Mouse (Mus musculus): ENCODE measurements around the gene Dbn1. TPM values are rescaled to one million over a fixed set of nuclear protein-coding genes. Genes with fewer than 3 reads are reported as not detected.

Dbn1 gene
- polyA plus RNA-seq, 1 experiment from 2014 or later = 59.4 TPM

DNA sequence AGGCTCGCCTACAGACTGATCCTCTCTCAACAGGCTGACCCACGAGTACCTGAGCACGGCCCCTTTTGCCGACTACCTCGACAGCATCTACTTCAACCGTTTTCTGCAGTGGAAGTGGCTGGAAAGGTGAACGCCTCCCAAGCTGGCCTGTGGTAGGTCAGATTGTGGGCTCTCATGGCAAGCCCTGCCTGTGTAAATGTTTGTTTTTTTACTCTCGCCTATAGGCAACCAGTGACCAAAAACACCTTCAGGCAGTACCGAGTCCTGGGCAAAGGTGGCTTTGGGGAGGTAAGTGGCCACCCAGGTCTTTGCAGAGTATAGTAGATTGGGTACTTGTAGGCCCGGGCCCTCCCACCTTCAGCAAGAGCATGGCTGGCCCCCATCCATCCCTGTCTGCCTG is 36.6 kb downstream of the Dbn1 start:
- H3K4me1 ChIP-seq (ENCODE audit: control insufficient read depth, insufficient read depth, low read length) = peaks cover 39% of the 10 kb centered on the region
- H3K36me3 ChIP-seq (ENCODE audit: control insufficient read depth, insufficient read depth) = peaks cover 42% of the 10 kb centered on the region
- ATAC-seq (replicated peaks; ENCODE audit: extremely low read depth, insufficient read depth, low FRiP score) = no peak

DNA sequence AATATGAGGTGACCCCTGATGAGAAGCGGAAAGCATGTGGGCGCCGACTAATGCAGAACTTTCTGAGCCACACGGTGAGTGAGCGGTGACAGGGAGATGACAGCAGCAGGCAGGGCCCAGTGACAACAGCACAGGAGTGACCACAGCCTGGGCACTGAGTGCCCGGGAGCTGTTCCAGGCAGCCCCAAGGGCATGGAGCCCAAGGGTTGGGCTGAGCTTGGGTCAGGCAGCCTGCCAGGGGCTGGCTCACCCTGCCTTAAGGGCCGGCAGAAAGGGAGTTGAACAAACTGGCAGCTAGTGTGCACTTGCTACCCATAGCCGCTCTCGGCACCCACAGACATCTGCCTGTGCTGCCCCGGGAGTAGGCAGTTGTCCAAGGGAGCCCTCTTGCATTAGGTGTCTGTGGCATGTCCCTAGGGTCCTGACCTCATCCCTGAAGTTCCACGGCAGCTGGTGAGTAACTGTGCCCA is 37.4 kb downstream of the Dbn1 start:
- H3K4me3 ChIP-seq (ENCODE audit: low read length) = no peak overlapping the region
- H3K27me3 ChIP-seq (ENCODE audit: control insufficient read depth, insufficient read depth, low read length) = no peaks in the 10 kb centered on the region
- H3K9me3 ChIP-seq (replicated peaks; ENCODE audit: control insufficient read depth, low read length) = no peaks in the 10 kb centered on the region
- H3K4me1 ChIP-seq (ENCODE audit: control insufficient read depth, insufficient read depth, low read length) = peaks cover 44% of the 10 kb centered on the region
- H3K4me2 ChIP-seq (ENCODE audit: low read depth, low read length) = no peak overlapping the region
- ATAC-seq (replicated peaks; ENCODE audit: extremely low read depth, insufficient read depth, low FRiP score) = peak; percentile 85
- H3K36me3 ChIP-seq (ENCODE audit: control insufficient read depth, insufficient read depth) = peaks cover 42% of the 10 kb centered on the region
- WGBS = 50% methylated on average over 11 of the region's 11 CpGs
- H3K9ac ChIP-seq (ENCODE audit: low read length) = no peak overlapping the region; the same call in 1 of the 2 replicates
- peak overlapping the region; percentile 76 for H3K27ac ChIP-seq (ENCODE audit: low read length)

More for the DNA sequence above, 36.6 kb downstream of the Dbn1 start:
- Histone ChIP-seq H3K9ac (ENCODE audit: low read length) (no peak overlapping the region; the same call in 1 of the 2 replicates), H3K4me3 (ENCODE audit: low read length) (no peak overlapping the region), H3K9me3 (replicated peaks; ENCODE audit: control insufficient read depth, low read length) (no peaks in the 10 kb centered on the region), H3K27ac (ENCODE audit: low read length) (no peak overlapping the region), H3K4me2 (ENCODE audit: low read depth, low read length) (no peak overlapping the region), H3K27me3 (ENCODE audit: control insufficient read depth, insufficient read depth, low read length) (no peaks in the 10 kb centered on the region)
- WGBS = 88% methylated on average over 10 of the region's 10 CpGs

DNA sequence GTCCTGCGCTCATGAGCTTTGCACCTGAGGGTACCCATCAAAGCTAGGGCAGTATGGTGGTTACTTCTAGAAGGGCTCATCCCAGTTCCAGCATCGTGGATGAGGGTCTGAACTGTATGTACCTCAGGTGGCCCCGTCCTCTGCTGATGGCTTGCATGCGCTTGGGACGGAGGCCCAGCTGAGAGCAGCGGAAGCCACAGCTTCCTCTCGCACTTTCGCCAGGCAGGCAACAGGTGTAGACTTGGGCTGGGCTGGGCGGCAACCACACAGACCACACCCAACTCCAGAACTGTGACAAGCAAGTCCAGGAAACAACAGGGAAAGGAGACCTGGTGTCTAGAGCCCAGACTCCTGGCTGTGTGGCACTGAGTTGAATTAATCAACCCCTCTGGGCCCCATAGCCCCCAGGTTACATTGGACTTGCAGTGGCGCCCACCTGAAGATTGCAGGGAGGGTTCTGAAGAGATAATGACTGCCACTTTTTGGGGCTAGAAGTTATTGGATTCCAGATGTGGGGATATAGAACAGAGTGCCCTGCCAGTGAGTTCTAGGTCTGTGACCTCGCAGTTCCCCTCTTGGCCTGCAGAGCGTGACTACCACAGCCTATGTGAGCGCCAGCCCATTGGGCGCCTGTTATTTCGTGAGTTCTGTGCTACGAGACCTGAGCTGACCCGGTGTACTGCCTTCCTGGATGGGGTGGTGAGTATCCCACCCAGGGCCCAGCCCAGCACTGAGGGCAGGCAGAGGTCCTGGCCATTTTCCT is 38.1 kb downstream of the Dbn1 start:
- H3K36me3 ChIP-seq (ENCODE audit: control insufficient read depth, insufficient read depth) = peaks cover 39% of the 10 kb centered on the region
- H3K4me1 ChIP-seq (ENCODE audit: control insufficient read depth, insufficient read depth, low read length) = peaks cover 44% of the 10 kb centered on the region
- WGBS = 84% methylated on average over 17 of the region's 17 CpGs
- ATAC-seq (replicated peaks; ENCODE audit: extremely low read depth, insufficient read depth, low FRiP score) = no peak
- H3K27ac ChIP-seq (ENCODE audit: low read length) = peak overlapping the region; percentile 76
- H3K9ac ChIP-seq (ENCODE audit: low read length) = no peak overlapping the region
- peak overlapping the region; percentile 21 for H3K4me2 ChIP-seq (ENCODE audit: low read depth, low read length)
- no peak overlapping the region for H3K4me3 ChIP-seq (ENCODE audit: low read length)
- H3K27me3 ChIP-seq (ENCODE audit: control insufficient read depth, insufficient read depth, low read length) = no peaks in the 10 kb centered on the region
- H3K9me3 ChIP-seq (replicated peaks; ENCODE audit: control insufficient read depth, low read length) = no peaks in the 10 kb centered on the region

DNA sequence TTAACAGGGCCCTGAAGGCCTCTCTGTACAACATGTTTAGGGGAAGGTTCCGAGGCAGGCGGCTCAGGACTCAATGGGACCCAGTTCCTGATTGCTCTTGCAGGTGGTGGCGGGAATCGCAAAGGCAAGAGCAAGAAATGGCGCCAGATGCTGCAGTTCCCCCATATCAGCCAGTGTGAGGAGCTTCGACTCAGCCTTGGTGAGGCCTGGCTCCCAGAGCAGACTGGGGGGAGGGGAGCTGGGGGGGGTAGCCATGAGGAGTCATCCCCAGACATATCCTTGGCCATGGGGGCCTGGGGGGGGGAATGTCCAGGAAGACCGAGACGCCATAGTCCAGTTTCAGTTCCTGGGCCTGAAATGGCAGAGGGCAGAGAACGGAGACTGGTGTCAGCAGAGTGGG is 38.7 kb downstream of the Dbn1 start:
- Histone ChIP-seq H3K4me3 (ENCODE audit: low read length) (no peak overlapping the region), H3K36me3 (ENCODE audit: control insufficient read depth, insufficient read depth) (peaks cover 33% of the 10 kb centered on the region), H3K27ac (ENCODE audit: low read length) (no peak overlapping the region), H3K9me3 (replicated peaks; ENCODE audit: control insufficient read depth, low read length) (no peaks in the 10 kb centered on the region), H3K9ac (ENCODE audit: low read length) (no peak overlapping the region), H3K4me2 (ENCODE audit: low read depth, low read length) (no peak overlapping the region), H3K27me3 (ENCODE audit: control insufficient read depth, insufficient read depth, low read length) (no peaks in the 10 kb centered on the region), H3K4me1 (ENCODE audit: control insufficient read depth, insufficient read depth, low read length) (peaks cover 46% of the 10 kb centered on the region)
- ATAC-seq (replicated peaks; ENCODE audit: extremely low read depth, insufficient read depth, low FRiP score) = no peak
- 88% methylated on average over 9 of the region's 9 CpGs for WGBS

DNA sequence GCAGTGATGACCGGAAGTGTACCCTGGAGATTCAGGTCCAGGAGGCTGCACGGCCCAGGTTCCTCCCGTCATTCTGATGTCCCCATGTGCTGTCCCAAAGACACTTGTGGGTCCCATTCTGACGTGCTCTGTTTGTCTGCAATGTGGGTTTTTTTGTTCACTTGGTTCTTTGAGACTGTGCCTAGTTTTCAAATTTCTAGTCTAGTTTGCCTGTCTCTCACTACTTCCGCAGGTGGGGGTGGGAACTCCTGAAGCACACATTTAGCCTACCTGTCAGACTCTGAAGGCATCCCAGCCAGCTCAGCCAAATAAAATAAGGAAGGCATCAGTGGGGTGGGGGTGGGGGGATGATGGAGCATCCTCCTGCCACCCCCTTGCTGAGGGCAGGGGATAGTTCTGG is 39.8 kb downstream of the Dbn1 start:
- WGBS = 89% methylated on average over 5 of the region's 5 CpGs
- H3K4me1 ChIP-seq (ENCODE audit: control insufficient read depth, insufficient read depth, low read length) = peaks cover 53% of the 10 kb centered on the region
- no peak overlapping the region for H3K4me2 ChIP-seq (ENCODE audit: low read depth, low read length)

DNA sequence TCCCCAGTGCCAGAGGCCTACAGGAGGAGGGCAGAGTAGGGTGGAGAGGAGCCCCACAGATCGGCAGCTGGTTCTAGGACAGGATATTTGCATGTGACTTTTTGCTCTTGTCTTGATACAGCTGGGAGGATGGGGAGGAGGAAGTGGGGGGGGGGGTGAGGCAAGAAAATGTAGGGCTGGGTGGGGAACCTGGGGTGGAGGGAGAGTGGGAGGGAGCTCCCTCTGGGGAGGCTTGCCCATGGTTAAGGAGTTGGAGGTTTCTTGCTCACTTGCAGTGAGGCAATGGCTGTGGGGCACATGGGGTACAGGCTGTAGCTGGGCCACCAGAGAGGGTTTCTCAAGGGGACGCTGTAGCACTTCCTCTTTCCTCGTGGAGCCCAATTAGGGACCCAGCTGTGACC is 40.4 kb downstream of the Dbn1 start:
- Histone ChIP-seq H3K27me3 (ENCODE audit: control insufficient read depth, insufficient read depth, low read length) (no peaks in the 10 kb centered on the region), H3K9me3 (replicated peaks; ENCODE audit: control insufficient read depth, low read length) (no peaks in the 10 kb centered on the region), H3K27ac (ENCODE audit: low read length) (no peak overlapping the region; the same call in 1 of the 2 replicates), H3K4me3 (ENCODE audit: low read length) (no peak overlapping the region), H3K4me1 (ENCODE audit: control insufficient read depth, insufficient read depth, low read length) (peaks cover 53% of the 10 kb centered on the region), H3K9ac (ENCODE audit: low read length) (no peak overlapping the region), H3K4me2 (ENCODE audit: low read depth, low read length) (no peak overlapping the region), H3K36me3 (ENCODE audit: control insufficient read depth, insufficient read depth) (peaks cover 18% of the 10 kb centered on the region)
- no peak for ATAC-seq (replicated peaks; ENCODE audit: extremely low read depth, insufficient read depth, low FRiP score)
- 37% methylated on average over 3 of the region's 3 CpGs for WGBS

More for the DNA sequence above, 39.8 kb downstream of the Dbn1 start:
- peaks cover 23% of the 10 kb centered on the region for H3K36me3 ChIP-seq (ENCODE audit: control insufficient read depth, insufficient read depth)
- H3K4me3 ChIP-seq (ENCODE audit: low read length) = no peak overlapping the region
- no peaks in the 10 kb centered on the region for H3K27me3 ChIP-seq (ENCODE audit: control insufficient read depth, insufficient read depth, low read length)
- H3K9me3 ChIP-seq (replicated peaks; ENCODE audit: control insufficient read depth, low read length) = no peaks in the 10 kb centered on the region
- H3K27ac ChIP-seq (ENCODE audit: low read length) = no peak overlapping the region; the same call in 1 of the 2 replicates
- no peak for ATAC-seq (replicated peaks; ENCODE audit: extremely low read depth, insufficient read depth, low FRiP score)
- no peak overlapping the region for H3K9ac ChIP-seq (ENCODE audit: low read length)

DNA sequence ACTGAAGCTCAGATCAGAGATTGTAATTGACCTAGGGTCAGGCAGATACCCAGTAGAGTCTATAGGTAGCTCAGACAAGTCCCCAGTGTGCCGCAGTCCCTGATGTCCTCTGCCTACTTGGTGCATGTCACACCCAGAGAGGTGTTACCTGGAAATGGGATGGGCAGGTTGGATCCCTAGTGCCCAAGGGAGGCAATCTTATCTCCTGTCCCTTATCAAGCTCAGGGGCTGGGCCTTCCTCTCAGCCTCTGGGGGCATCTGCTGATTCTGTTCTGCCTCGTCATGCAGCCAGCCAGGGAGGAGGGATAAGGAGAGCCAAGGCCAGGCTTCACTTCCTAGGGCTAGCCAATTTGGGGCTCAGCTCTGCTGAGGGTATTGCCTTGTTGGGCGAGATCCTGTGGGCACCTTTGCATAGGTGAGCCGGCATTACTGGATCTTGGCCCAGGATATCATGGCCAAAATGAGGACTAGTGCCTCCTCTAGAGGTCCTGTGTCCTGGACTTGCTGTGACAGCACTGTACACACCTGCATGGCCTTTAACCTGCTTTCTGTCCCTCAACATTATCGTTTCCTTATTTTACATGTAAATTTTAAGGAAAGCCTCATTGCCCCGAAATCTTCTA is 41.3 kb downstream of the Dbn1 start:
- no peaks in the 10 kb centered on the region for H3K27me3 ChIP-seq (ENCODE audit: control insufficient read depth, insufficient read depth, low read length)
- WGBS = 73% methylated on average over 6 of the region's 6 CpGs
- H3K27ac ChIP-seq (ENCODE audit: low read length) = no peak overlapping the region
- H3K9ac ChIP-seq (ENCODE audit: low read length) = peak overlapping the region; percentile 97; the same call in 1 of the 2 replicates
- no peaks in the 10 kb centered on the region for H3K9me3 ChIP-seq (replicated peaks; ENCODE audit: control insufficient read depth, low read length)
- peaks cover 9% of the 10 kb centered on the region for H3K36me3 ChIP-seq (ENCODE audit: control insufficient read depth, insufficient read depth)
- peak overlapping the region; percentile 89 for H3K4me3 ChIP-seq (ENCODE audit: low read length)
- ATAC-seq (replicated peaks; ENCODE audit: extremely low read depth, insufficient read depth, low FRiP score) = no peak
- peak overlapping the region; percentile 94 for H3K4me2 ChIP-seq (ENCODE audit: low read depth, low read length)
- peaks cover 50% of the 10 kb centered on the region for H3K4me1 ChIP-seq (ENCODE audit: control insufficient read depth, insufficient read depth, low read length)

DNA sequence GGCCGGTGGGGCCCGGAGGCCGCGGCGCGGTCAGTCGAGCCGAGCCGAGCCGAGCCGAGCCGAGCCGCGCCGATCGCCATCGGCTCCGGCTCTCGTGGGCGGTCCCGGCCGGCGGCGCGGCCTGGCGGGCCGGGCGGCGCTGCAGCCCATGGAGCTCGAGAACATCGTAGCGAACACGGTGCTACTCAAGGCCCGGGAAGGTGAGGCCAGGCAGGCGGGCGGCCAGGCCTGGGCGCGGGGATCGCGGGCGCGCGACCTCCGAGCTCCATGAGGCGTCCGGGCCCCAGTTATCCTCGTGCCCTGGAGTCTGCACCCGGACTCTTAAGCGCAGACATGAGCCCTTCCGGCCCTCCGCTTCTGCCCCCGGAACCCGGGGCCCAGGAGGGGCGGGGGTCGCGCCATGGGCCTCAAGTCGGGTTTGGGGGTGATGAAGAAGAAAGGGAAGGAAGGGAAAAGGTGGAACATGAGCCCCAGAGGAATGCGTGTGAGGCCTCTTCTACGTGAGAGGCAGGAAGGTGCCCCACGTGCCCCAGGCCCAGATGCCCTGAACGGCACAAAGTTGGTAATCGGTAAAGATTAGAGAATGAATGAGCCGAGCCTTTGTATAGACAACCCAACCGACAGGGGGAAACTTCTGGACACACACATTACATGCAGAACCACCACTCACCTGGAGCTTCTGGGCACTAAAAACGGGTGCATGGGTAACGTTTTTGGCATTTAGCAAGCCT is 42.4 kb downstream of the Dbn1 start:
- under 1% methylated on average over 66 of the region's 66 CpGs for WGBS
- ATAC-seq (replicated peaks; ENCODE audit: extremely low read depth, insufficient read depth, low FRiP score) = peak; percentile 4
- H3K4me3 ChIP-seq (ENCODE audit: low read length) = peak overlapping the region; percentile 89

More for the DNA sequence above, 42.4 kb downstream of the Dbn1 start:
- H3K9me3 ChIP-seq (replicated peaks; ENCODE audit: control insufficient read depth, low read length) = no peaks in the 10 kb centered on the region
- H3K27ac ChIP-seq (ENCODE audit: low read length) = peak overlapping the region; percentile 97
- no peaks in the 10 kb centered on the region; the same call in 1 of the 2 replicates for H3K36me3 ChIP-seq (ENCODE audit: control insufficient read depth, insufficient read depth)
- H3K4me2 ChIP-seq (ENCODE audit: low read depth, low read length) = peak overlapping the region; percentile 94
- H3K27me3 ChIP-seq (ENCODE audit: control insufficient read depth, insufficient read depth, low read length) = no peaks in the 10 kb centered on the region
- peak overlapping the region; percentile 97 for H3K9ac ChIP-seq (ENCODE audit: low read length)
- H3K4me1 ChIP-seq (ENCODE audit: control insufficient read depth, insufficient read depth, low read length) = peaks cover 42% of the 10 kb centered on the region
